Mouse (Mus musculus): ENCODE data around the gene Csrnp3. TPM values are rescaled to one million over a fixed set of nuclear protein-coding genes. Genes with fewer than 3 reads are reported as not detected.
"Not testable (repeated sequence)": the region's sequence is repeated elsewhere in the genome, so short reads cannot be mapped to it uniquely, and the experiment has no call there.

Gene Csrnp3
- total RNA-seq (2012; rRNA removed): not detected in 2 replicates
- polyA plus RNA-seq (2012; ENCODE audit: insufficient read depth in 1 of 2, insufficient read length in 2 of 2, low read depth in 1 of 2, low replicate concordance in 2 of 2, missing spikeins in 1 of 2): not detected

DNA sequence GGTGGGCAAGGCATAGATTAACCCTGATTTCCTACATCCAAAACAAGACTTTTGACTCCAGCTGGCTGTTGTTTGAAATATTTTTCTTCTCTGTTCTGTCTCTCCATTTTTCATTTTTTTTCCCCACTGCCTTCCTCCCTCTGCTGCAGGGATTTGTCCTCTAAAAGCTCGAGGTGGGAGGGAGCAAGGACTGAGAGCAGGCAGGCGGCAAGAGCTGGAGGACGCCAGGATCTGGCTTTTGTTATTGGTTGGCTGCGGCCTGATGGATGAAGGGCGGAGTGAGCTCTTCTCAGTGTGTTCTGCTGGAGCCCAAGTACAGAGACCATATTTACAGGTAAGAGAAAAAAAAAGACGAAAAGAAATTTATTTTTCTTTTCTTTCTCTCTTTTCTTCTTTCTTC, at the start of gene Csrnp3:
Gene Csrnp3, plus strand, starts transcription at position 217 of the 400 bp plus-strand sequence.
- no peaks in the 10 kb centered on the region for H3K27me3 ChIP-seq (ENCODE audit: control insufficient read depth in 1 of 2, insufficient read depth in 2 of 2, low read length in 2 of 2)
- H3K27ac ChIP-seq (ENCODE audit: control insufficient read depth, low read depth, low read length): no peak within 1 kb of the TSS
- DNase-seq (ENCODE audit: low read depth, low spot score): no peak
- H3K36me3 ChIP-seq (ENCODE audit: control insufficient read depth in 1 of 2, insufficient read depth in 2 of 2, low read length in 2 of 2): no peaks in the 10 kb centered on the region
- no peak for TF ChIP-seq SIN3A (IDR thresholded peaks at IDR 0.05; ENCODE audit: low read length)
- H3K4me3 ChIP-seq (ENCODE audit: control insufficient read depth in 1 of 2, insufficient read depth in 1 of 2, low read depth in 2 of 2, low read length in 2 of 2): no peak within 1 kb of the TSS
- H3K9me3 ChIP-seq (replicated peaks; ENCODE audit: insufficient read depth, low read length): no peaks in the 10 kb centered on the region
- H3K9ac ChIP-seq (ENCODE audit: control insufficient read depth, low read depth, low read length, poor library complexity, severe bottlenecking): no peak within 1 kb of the TSS
- H3K4me1 ChIP-seq (ENCODE audit: control insufficient read depth in 1 of 2, insufficient read depth in 2 of 2, low read length in 2 of 2): no peaks in the 10 kb centered on the region
- no peaks in the 10 kb centered on the region for H3K79me2 ChIP-seq (ENCODE audit: control insufficient read depth, insufficient read depth, low read length, poor library complexity)

DNA sequence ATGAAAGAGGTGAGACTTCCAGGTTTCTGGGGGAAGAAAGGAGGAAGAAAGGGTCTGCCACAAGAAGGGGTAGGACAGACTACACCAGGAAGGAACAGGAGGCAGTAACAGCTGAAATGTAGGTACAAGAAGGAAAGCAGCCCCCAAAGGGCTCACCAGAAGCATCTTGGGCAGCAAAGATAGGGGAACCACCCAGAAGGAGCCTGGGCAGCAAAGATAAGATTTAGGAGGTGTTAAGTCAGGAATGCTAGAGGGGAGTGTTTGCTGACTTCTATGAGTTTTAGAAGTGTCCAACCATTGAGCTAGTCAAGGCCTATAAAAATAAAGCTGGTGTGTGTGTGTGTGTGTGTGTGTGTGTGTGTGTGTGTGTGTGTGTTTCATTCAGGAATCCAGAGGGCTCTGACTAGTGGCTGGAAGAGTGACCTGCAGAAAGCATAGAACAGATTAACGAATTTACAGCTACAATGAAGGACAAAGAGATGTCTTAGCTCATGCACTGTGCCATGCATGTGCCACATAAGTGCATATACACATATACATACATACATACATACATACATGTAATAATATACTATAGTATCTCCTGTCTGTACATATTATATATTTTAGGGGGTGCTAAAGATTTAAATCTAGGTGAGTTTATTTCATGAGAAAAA, 44.4 kb upstream of the Csrnp3 start:
- H3K9me3 ChIP-seq (replicated peaks; ENCODE audit: insufficient read depth, low read length): no peaks in the 10 kb centered on the region
- H3K36me3 ChIP-seq (ENCODE audit: control insufficient read depth in 1 of 2, insufficient read depth in 2 of 2, low read length in 2 of 2): no peaks in the 10 kb centered on the region
- TF ChIP-seq MEF2A (IDR thresholded peaks at IDR 0.05; ENCODE audit: extremely low read depth, insufficient replicate concordance, low read depth, low read length, poor library complexity, severe bottlenecking): no peak
- no peak for TF ChIP-seq ZKSCAN1 (IDR thresholded peaks at IDR 0.05; ENCODE audit: low read depth, low read length)
- TF ChIP-seq TBP (IDR thresholded peaks at IDR 0.05; ENCODE audit: low read depth, low read length): no peak
- no peak for TF ChIP-seq ELF1 (IDR thresholded peaks at IDR 0.05; ENCODE audit: low read depth, low read length)
- no peak for TF ChIP-seq MAFK (IDR thresholded peaks at IDR 0.05; ENCODE audit: borderline replicate concordance, low read depth, low read length)
- H3K79me2 ChIP-seq (ENCODE audit: control insufficient read depth, insufficient read depth, low read length, poor library complexity): no peaks in the 10 kb centered on the region
- no peak overlapping the region for H3K9ac ChIP-seq (ENCODE audit: control insufficient read depth, low read depth, low read length, poor library complexity, severe bottlenecking)
- H3K27me3 ChIP-seq (ENCODE audit: control insufficient read depth in 1 of 2, insufficient read depth in 2 of 2, low read length in 2 of 2): no peaks in the 10 kb centered on the region
- no peaks in the 10 kb centered on the region for H3K4me1 ChIP-seq (ENCODE audit: control insufficient read depth in 1 of 2, insufficient read depth in 2 of 2, low read length in 2 of 2)
- no peak overlapping the region for H3K27ac ChIP-seq (ENCODE audit: control insufficient read depth, low read depth, low read length)
- DNase-seq (ENCODE audit: low read depth, low spot score): no peak
- no peak overlapping the region for H3K4me3 ChIP-seq (ENCODE audit: control insufficient read depth in 1 of 2, insufficient read depth in 1 of 2, low read depth in 2 of 2, low read length in 2 of 2)

- Histone ChIP-seq H3K4me3 (ENCODE audit: control insufficient read depth in 1 of 2, insufficient read depth in 1 of 2, low read depth in 2 of 2, low read length in 2 of 2) (no peak overlapping the region), H3K27ac (ENCODE audit: control insufficient read depth, low read depth, low read length) (no peak overlapping the region), H3K9me3 (replicated peaks; ENCODE audit: insufficient read depth, low read length) (no peaks in the 10 kb centered on the region), H3K79me2 (ENCODE audit: control insufficient read depth, insufficient read depth, low read length, poor library complexity) (no peaks in the 10 kb centered on the region), H3K9ac (ENCODE audit: control insufficient read depth, low read depth, low read length, poor library complexity, severe bottlenecking) (no peak overlapping the region), H3K27me3 (ENCODE audit: control insufficient read depth in 1 of 2, insufficient read depth in 2 of 2, low read length in 2 of 2) (no peaks in the 10 kb centered on the region), H3K4me1 (ENCODE audit: control insufficient read depth in 1 of 2, insufficient read depth in 2 of 2, low read length in 2 of 2) (no peaks in the 10 kb centered on the region), H3K36me3 (ENCODE audit: control insufficient read depth in 1 of 2, insufficient read depth in 2 of 2, low read length in 2 of 2) (no peaks in the 10 kb centered on the region)
- no peak for DNase-seq (ENCODE audit: low read depth, low spot score)
- TF ChIP-seq POLR2A (IDR thresholded peaks at IDR 0.05; ENCODE audit: control insufficient read depth in 1 of 2, insufficient read depth in 1 of 2, low read depth in 1 of 2, low read length in 2 of 2, poor library complexity in 1 of 2): no peak
- TF ChIP-seq TCF12 (IDR thresholded peaks at IDR 0.05; ENCODE audit: low read depth, low read length): no peak
These were observed 39.0 kb upstream of the Csrnp3 start for GRCm38 (mm10) chr2:65806556-65806955.

DNA sequence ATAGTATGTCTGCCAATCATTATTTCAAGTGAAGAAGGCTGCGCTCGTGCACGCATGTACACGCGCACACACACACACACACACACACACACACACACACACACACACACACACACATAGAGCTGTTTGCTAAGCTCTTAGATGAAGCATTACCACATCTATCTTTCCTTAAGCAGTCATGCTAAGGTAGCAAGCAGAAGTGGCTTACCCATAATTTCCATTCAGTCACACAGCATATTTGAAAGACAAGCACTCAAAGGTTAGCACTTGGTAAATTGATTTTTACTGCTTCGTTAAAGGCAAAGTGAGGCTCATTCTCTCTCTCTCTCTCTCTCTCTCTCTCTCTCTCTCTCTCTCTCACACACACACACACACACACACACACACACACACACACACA, 34.4 kb upstream of the Csrnp3 start:
- H3K4me1 ChIP-seq (ENCODE audit: control insufficient read depth in 1 of 2, insufficient read depth in 2 of 2, low read length in 2 of 2); H3K27me3 ChIP-seq (ENCODE audit: control insufficient read depth in 1 of 2, insufficient read depth in 2 of 2, low read length in 2 of 2); H3K36me3 ChIP-seq (ENCODE audit: control insufficient read depth in 1 of 2, insufficient read depth in 2 of 2, low read length in 2 of 2); H3K9ac ChIP-seq (ENCODE audit: control insufficient read depth, low read depth, low read length, poor library complexity, severe bottlenecking); H3K4me3 ChIP-seq (ENCODE audit: control insufficient read depth in 1 of 2, insufficient read depth in 1 of 2, low read depth in 2 of 2, low read length in 2 of 2); H3K9me3 ChIP-seq (replicated peaks; ENCODE audit: insufficient read depth, low read length); H3K79me2 ChIP-seq (ENCODE audit: control insufficient read depth, insufficient read depth, low read length, poor library complexity); H3K27ac ChIP-seq (ENCODE audit: control insufficient read depth, low read depth, low read length); DNase-seq (ENCODE audit: low read depth, low spot score): not testable (repeated sequence)
